Mouse (Mus musculus) hindbrain, embryonic 14.5 days (tissue): ENCODE data around the gene Tnrc6a. TPM values are rescaled to one million over a fixed set of nuclear protein-coding genes. Genes with fewer than 3 reads are reported as not detected.
"Not testable (repeated sequence)": the region's sequence is repeated elsewhere in the genome, so short reads cannot be mapped to it uniquely, and the experiment has no call there.

ENCODE experiments used
- ATAC-seq: fragments of 200-750 bp; cut with Nextera tagmentation; 2 replicates; pipeline ENCODE4 v1.8.0; 2017; ENCODE audit warnings: moderate number of reproducible peaks, mild to moderate bottlenecking, moderate TSS enrichment, moderate library complexity; ENCODE audit not compliant: low FRiP score
- DNase-seq: peaks from one replicate; pipeline ENCODE4 v3.0.0-alpha.2; 2015; ENCODE audit warnings: low spot score
- H3K27ac ChIP-seq: fragments of 300-500 bp; sonication (generic); 2 replicates; pipeline ENCODE4 v1.5.1; 2014; ENCODE audit warnings: mild to moderate bottlenecking, moderate library complexity
- H3K27me3 ChIP-seq: fragments of 300-500 bp; sonication (generic); 2 replicates; pipeline ENCODE4 v1.6.1; 2014; ENCODE audit warnings: mild to moderate bottlenecking, low read length, mixed read lengths; ENCODE audit not compliant: control insufficient read depth, insufficient read depth
- H3K36me3 ChIP-seq: fragments of 300-500 bp; sonication (generic); replicated peaks from 2 replicates; pipeline ENCODE4 v1.6.1; 2014; ENCODE audit not compliant: control insufficient read depth, insufficient read depth
- H3K4me1 ChIP-seq: fragments of 300-500 bp; sonication (generic); replicated peaks from 2 replicates; pipeline ENCODE4 v1.6.1; 2014; ENCODE audit warnings: antibody characterized with exemption, low read length, mixed read lengths; ENCODE audit not compliant: control insufficient read depth, insufficient read depth
- H3K4me2 ChIP-seq: fragments of 300-500 bp; sonication (generic); replicated peaks from 2 replicates; pipeline ENCODE4 v1.6.1; 2014; ENCODE audit warnings: mild to moderate bottlenecking, moderate library complexity
- H3K4me3 ChIP-seq: fragments of 300-500 bp; sonication (generic); replicated peaks from 2 replicates; pipeline ENCODE4 v1.5.1; 2014; ENCODE audit warnings: mild to moderate bottlenecking, low read length
- H3K9ac ChIP-seq: fragments of 300-500 bp; sonication (generic); 2 replicates; pipeline ENCODE4 v1.6.1; 2014
- H3K9me3 ChIP-seq: fragments of 300-500 bp; sonication (generic); 2 replicates; pipeline ENCODE4 v1.6.1; 2016; ENCODE audit warnings: low read length; ENCODE audit not compliant: control insufficient read depth
- WGBS: fragments of 180-500 bp; shearing (Covaris S2); extraction: QIAGEN DNeasy Blood & Tissue Kit; methylation state at CpG from one replicate; pipeline ENCODE4 v1.1.7; 2014; 5-methylcytosine and 5-hydroxymethylcytosine counted together
- polyA plus RNA-seq: library from polyadenylated mRNA; unstranded; fragments of >200 nt; fragmentation: Nextera tagmentation; extraction: Ambion mirVana; gene quantifications from 2 replicates; pipeline ENCODE4 v1.2.1, GENCODE M21; 2014

The Tnrc6a gene
- polyA plus RNA-seq, 1 experiment from 2014 or later, result 52.0 TPM

GRCm38 (mm10) chr7:123101295-123101694 is 22.4 kb upstream of the Tnrc6a start:
- H3K27ac ChIP-seq, result no peak overlapping the region
- no peak overlapping the region for H3K4me3 ChIP-seq
- H3K27me3 ChIP-seq, result no peaks in the 10 kb centered on the region
- ATAC-seq (no peak), DNase-seq (no peak)
- peaks cover 18% of the 10 kb centered on the region for H3K4me1 ChIP-seq
- no peaks in the 10 kb centered on the region for H3K36me3 ChIP-seq
- H3K9ac ChIP-seq, result no peak overlapping the region
- 86% methylated on average over 3 of the region's 3 CpGs for WGBS
- H3K9me3 ChIP-seq, result no peaks in the 10 kb centered on the region
- no peak overlapping the region for H3K4me2 ChIP-seq

GRCm38 (mm10) chr7:123105381-123105780 is 18.3 kb upstream of the Tnrc6a start:
- not testable (repeated sequence) for H3K27me3 ChIP-seq, H3K4me2 ChIP-seq, ATAC-seq, H3K9me3 ChIP-seq, H3K4me1 ChIP-seq, H3K27ac ChIP-seq, H3K36me3 ChIP-seq, H3K4me3 ChIP-seq, H3K9ac ChIP-seq, DNase-seq
- WGBS, result 27% methylated on average over 1 of the region's 1 CpGs

- no peaks in the 10 kb centered on the region for H3K36me3 ChIP-seq
- H3K4me3 ChIP-seq, result no peak overlapping the region
- WGBS, result 79% methylated on average over 1 of the region's 1 CpGs
- H3K27me3 ChIP-seq, result no peaks in the 10 kb centered on the region
- H3K9ac ChIP-seq, result no peak overlapping the region
- DNase-seq (no peak), ATAC-seq (no peak)
- no peak overlapping the region for H3K4me2 ChIP-seq
- H3K4me1 ChIP-seq, result no peaks in the 10 kb centered on the region
- no peaks in the 10 kb centered on the region for H3K9me3 ChIP-seq
- H3K27ac ChIP-seq, result no peak overlapping the region
Measured at GRCm38 (mm10) chr7:123105906-123106305, 17.8 kb upstream of the Tnrc6a start.

GRCm38 (mm10) chr7:123106326-123106725 is 17.4 kb upstream of the Tnrc6a start:
- no peaks in the 10 kb centered on the region for H3K4me1 ChIP-seq
- H3K4me3 ChIP-seq, result no peak overlapping the region
- no peak overlapping the region for H3K9ac ChIP-seq
- 92% methylated on average over 2 of the region's 2 CpGs for WGBS
- DNase-seq (no peak), ATAC-seq (no peak)
- H3K9me3 ChIP-seq, result no peaks in the 10 kb centered on the region
- no peaks in the 10 kb centered on the region for H3K27me3 ChIP-seq
- no peak overlapping the region for H3K27ac ChIP-seq
- H3K4me2 ChIP-seq, result no peak overlapping the region
- H3K36me3 ChIP-seq, result no peaks in the 10 kb centered on the region

- Histone ChIP-seq H3K9ac (no peak overlapping the region), H3K27ac (no peak overlapping the region)
Measured at GRCm38 (mm10) chr7:123108058-123109055, 15.3 kb upstream of the Tnrc6a start.

DNA sequence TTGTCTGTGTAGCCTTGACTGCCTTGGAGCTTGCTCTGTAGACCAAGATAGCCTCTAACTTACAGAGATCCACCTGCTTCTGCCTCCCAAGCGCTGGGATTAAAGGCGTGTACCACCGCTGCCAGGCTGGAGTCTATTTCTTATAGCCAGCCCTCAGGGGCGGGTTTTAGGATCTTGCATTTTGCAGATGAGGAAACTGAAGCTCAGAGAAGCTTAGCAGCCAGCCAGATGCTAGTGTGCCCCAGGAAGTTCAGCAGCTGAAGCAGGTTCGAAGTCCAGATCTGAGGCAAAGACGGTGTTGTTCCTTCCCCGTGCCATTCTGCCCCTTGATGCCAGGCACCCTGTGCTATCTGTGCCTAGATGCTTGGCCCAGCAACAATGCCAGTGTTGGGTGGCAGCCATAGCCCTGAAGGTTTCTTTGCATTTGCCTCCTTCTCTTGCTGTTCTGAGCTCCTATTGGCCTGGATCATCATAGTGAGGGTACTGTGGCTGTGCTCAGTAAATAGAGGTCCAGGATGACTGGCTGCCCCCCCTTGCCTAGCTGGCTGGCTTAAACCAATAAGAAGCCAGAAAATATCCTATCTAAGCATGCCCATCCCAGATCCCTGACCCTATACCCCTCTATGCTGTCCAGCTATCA is 14.2 kb upstream of the Tnrc6a start:
- WGBS, result 92% methylated on average over 7 of the region's 7 CpGs
- ATAC-seq, result no peak

More at GRCm38 (mm10) chr7:123108058-123109055, 15.3 kb upstream of the Tnrc6a start:
- Histone ChIP-seq H3K27me3 (no peaks in the 10 kb centered on the region), H3K9me3 (no peaks in the 10 kb centered on the region), H3K36me3 (no peaks in the 10 kb centered on the region), H3K4me2 (no peak overlapping the region), H3K4me3 (no peak overlapping the region), H3K4me1 (no peaks in the 10 kb centered on the region)
- ATAC-seq (no peak), DNase-seq (no peak)
- 69% methylated on average over 13 of the region's 13 CpGs for WGBS

GRCm38 (mm10) chr7:123110135-123110534 is 13.6 kb upstream of the Tnrc6a start:
- DNase-seq (no peak), ATAC-seq (no peak)
- no peaks in the 10 kb centered on the region for H3K4me1 ChIP-seq
- no peaks in the 10 kb centered on the region for H3K27me3 ChIP-seq
- H3K27ac ChIP-seq, result no peak overlapping the region
- H3K9me3 ChIP-seq, result no peaks in the 10 kb centered on the region
- H3K36me3 ChIP-seq, result no peaks in the 10 kb centered on the region
- H3K4me2 ChIP-seq, result no peak overlapping the region
- H3K4me3 ChIP-seq, result no peak overlapping the region
- WGBS, result 79% methylated on average over 3 of the region's 3 CpGs
- no peak overlapping the region for H3K9ac ChIP-seq

More for the DNA sequence above, 14.2 kb upstream of the Tnrc6a start:
- no peak overlapping the region for H3K4me2 ChIP-seq
- no peak overlapping the region for H3K27ac ChIP-seq
- no peak overlapping the region for H3K4me3 ChIP-seq
- no peaks in the 10 kb centered on the region for H3K9me3 ChIP-seq
- no peaks in the 10 kb centered on the region for H3K4me1 ChIP-seq
- H3K9ac ChIP-seq, result no peak overlapping the region
- no peaks in the 10 kb centered on the region for H3K27me3 ChIP-seq
- DNase-seq, result no peak
- no peaks in the 10 kb centered on the region for H3K36me3 ChIP-seq

GRCm38 (mm10) chr7:123113590-123113989 is 10.1 kb upstream of the Tnrc6a start:
- no peak for ATAC-seq
- Histone ChIP-seq H3K4me3 (no peak overlapping the region), H3K36me3 (no peaks in the 10 kb centered on the region), H3K9me3 (no peaks in the 10 kb centered on the region), H3K4me1 (no peaks in the 10 kb centered on the region), H3K27me3 (no peaks in the 10 kb centered on the region), H3K9ac (no peak overlapping the region), H3K27ac (no peak overlapping the region), H3K4me2 (no peak overlapping the region)
- 96% methylated on average over 6 of the region's 6 CpGs for WGBS
- no peak for DNase-seq

DNA sequence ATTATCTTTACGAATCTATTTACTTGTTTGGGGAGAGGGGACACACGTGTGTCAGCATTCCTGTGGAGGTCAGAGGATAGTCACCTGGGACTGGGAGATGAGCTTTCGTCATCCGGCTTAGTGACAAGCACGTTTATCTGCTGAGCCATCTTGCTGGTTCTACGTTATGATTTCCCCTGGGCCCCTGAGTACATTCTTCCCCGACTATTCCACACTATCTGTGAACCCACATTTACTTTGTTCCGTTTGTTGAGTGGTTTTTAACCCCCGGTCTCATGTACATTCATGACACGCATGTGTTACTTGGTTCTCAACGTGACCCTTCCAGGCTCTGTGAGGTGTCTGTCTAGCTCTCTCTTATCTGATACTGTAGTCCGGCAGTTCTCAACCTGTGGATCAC is 6.9 kb upstream of the Tnrc6a start:
- no peaks in the 10 kb centered on the region for H3K4me1 ChIP-seq
- H3K27ac ChIP-seq, result no peak overlapping the region
- no peaks in the 10 kb centered on the region for H3K27me3 ChIP-seq
- WGBS, result 77% methylated on average over 12 of the region's 12 CpGs
- DNase-seq (no peak), ATAC-seq (no peak)
- no peak overlapping the region for H3K4me2 ChIP-seq
- H3K36me3 ChIP-seq, result no peaks in the 10 kb centered on the region
- no peak overlapping the region for H3K9ac ChIP-seq
- no peaks in the 10 kb centered on the region for H3K9me3 ChIP-seq
- H3K4me3 ChIP-seq, result no peak overlapping the region
